Comparison of ENCODE assay signal across 13 mouse cellular contexts in the genomic region with DNA sequence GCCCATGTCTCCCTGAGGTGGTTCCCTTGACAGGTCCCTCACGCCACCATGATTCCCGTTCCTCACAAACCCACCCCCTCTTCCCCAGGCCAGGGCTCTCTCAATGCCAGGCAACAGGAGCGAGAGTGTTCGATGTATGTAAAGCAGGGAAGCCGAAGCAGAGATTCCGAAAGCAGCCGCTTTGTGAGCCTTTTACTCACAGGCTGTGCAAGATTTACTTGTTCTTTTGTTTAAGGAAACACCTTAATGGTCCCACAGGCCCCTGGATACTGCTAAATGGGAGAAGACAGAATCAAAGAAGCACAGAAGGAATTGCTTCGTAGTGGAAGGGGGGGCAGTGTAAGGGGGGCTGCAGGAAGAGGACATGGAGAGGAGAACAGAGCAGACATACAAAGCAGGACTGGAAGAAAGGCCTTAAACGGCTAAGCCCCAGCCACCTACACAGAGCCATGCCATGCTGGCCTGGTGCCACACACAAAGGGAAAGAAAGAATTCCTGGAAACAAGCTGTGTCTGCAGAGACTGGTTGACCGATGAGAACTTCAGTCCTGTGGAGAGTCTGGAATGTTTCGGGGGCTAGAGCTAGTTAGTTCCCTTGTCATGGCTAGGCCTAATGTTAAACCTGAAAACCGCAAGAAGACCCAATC.
DNase-seq lines count a peak whose midpoint lies in the region; ATAC-seq and TF ChIP-seq lines count a peak whose summit lies in the region.
"Had no signal": no experiment of that assay in that cellular context is flagged by ENCODE, and none has a peak within 500 bp of the region (broad histone marks: within the 10 kb centered on the region; RNA-seq: fewer than 3 reads in every experiment).

No protein-coding gene starts in this region.

- ATAC-seq in midbrain, embryonic 11.5 days (ENCODE audit: low FRiP score) = no peak
- ATAC-seq in hindbrain, postnatal 0 days = peak; percentile 55; the same call in 1 of the 2 replicates
- ATAC-seq in neural tube, embryonic 15.5 days (ENCODE audit: low FRiP score) = peak; percentile 35; the same call in 1 of the 2 replicates
- ATAC-seq in liver, postnatal 0 days = no peak
- ATAC-seq: inflammation-experienced regulatory T-cells, adult 6 months had no signal

- H3K36me3 ChIP-seq in midbrain, embryonic 10.5 days = no peaks in the 10 kb centered on the region
- no peaks in the 10 kb centered on the region for H3K36me3 ChIP-seq in midbrain, embryonic 11.5 days (ENCODE audit: control insufficient read depth, insufficient read depth, low read length)
- H3K36me3 ChIP-seq in forebrain, embryonic 10.5 days (replicated peaks) = no peaks in the 10 kb centered on the region
- no peaks in the 10 kb centered on the region for H3K36me3 ChIP-seq in hindbrain, postnatal 0 days (ENCODE audit: insufficient read depth, low read length)
- H3K36me3 ChIP-seq in neural tube, embryonic 15.5 days = no peaks in the 10 kb centered on the region
- H3K36me3 ChIP-seq in liver, postnatal 0 days (replicated peaks; ENCODE audit: insufficient read depth, low read length) = no peaks in the 10 kb centered on the region

- H3K9me3 ChIP-seq in midbrain, embryonic 10.5 days (replicated peaks) = no peaks in the 10 kb centered on the region
- no peaks in the 10 kb centered on the region for H3K9me3 ChIP-seq in midbrain, embryonic 11.5 days (ENCODE audit: control insufficient read depth, low read length)
- no peaks in the 10 kb centered on the region for H3K9me3 ChIP-seq in forebrain, embryonic 10.5 days
- H3K9me3 ChIP-seq in hindbrain, postnatal 0 days (ENCODE audit: low read length) = no peaks in the 10 kb centered on the region
- H3K9me3 ChIP-seq in neural tube, embryonic 15.5 days (replicated peaks) = no peaks in the 10 kb centered on the region
- H3K9me3 ChIP-seq in liver, postnatal 0 days (ENCODE audit: low read length) = no peaks in the 10 kb centered on the region

- 65% methylated on average over 12 of the region's 12 CpGs for WGBS in midbrain, embryonic 10.5 days
- WGBS in midbrain, embryonic 11.5 days = 65% methylated on average over 12 of the region's 12 CpGs
- 50% methylated on average over 12 of the region's 12 CpGs for WGBS in forebrain, embryonic 10.5 days
- 31% methylated on average over 12 of the region's 12 CpGs for WGBS in hindbrain, postnatal 0 days
- WGBS in neural tube, embryonic 15.5 days = 28% methylated on average over 12 of the region's 12 CpGs
- 76% methylated on average over 12 of the region's 12 CpGs for WGBS in liver, postnatal 0 days (ENCODE audit: insufficient replicate concordance)

- H3K27me3 ChIP-seq in midbrain, embryonic 10.5 days (ENCODE audit: low read depth, poor library complexity, severe bottlenecking) = 0 out of 2 replicates have a peak, but pooled peaks cover 5% of the 10 kb centered on the region
- no peaks in the 10 kb centered on the region for H3K27me3 ChIP-seq in midbrain, embryonic 11.5 days (ENCODE audit: control insufficient read depth, insufficient read depth, low read length)
- peaks cover 12% of the 10 kb centered on the region; the same call in 1 of the 2 replicates for H3K27me3 ChIP-seq in forebrain, embryonic 10.5 days (ENCODE audit: poor library complexity, severe bottlenecking)
- no peaks in the 10 kb centered on the region; the same call in 1 of the 2 replicates for H3K27me3 ChIP-seq in hindbrain, postnatal 0 days (ENCODE audit: insufficient read depth, low read length)
- no peaks in the 10 kb centered on the region for H3K27me3 ChIP-seq in neural tube, embryonic 15.5 days (replicated peaks)
- H3K27me3 ChIP-seq in liver, postnatal 0 days (ENCODE audit: insufficient read depth, low read length) = no peaks in the 10 kb centered on the region

- DNase-seq in midbrain, embryonic 10.5 days (ENCODE audit: low spot score) = no peak
- no peak for DNase-seq in midbrain, embryonic 11.5 days (ENCODE audit: low spot score, missing footprints)
- peak; percentile 26 for DNase-seq in forebrain, embryonic 10.5 days (ENCODE audit: extremely low spot score, low spot score)
- peak; percentile 42 for DNase-seq in hindbrain, postnatal 0 days (ENCODE audit: low spot score)
- DNase-seq in layer of hippocampus, postnatal 36 days = no peak
- DNase-seq in liver, postnatal 0 days = no peak
- DNase-seq: thymus, postnatal 14 days had no signal

- TF ChIP-seq EP300 in liver, postnatal 0 days (IDR thresholded peaks at IDR 0.05; ENCODE audit: low read depth) = no peak

- H3K27ac ChIP-seq in midbrain, embryonic 10.5 days (replicated peaks) = peak overlapping the region; percentile 39; the same call in 1 of the 2 replicates
- H3K27ac ChIP-seq in midbrain, embryonic 11.5 days (ENCODE audit: low read depth, low read length) = no peak overlapping the region
- H3K27ac ChIP-seq in forebrain, embryonic 10.5 days = peak overlapping the region; percentile 74
- H3K27ac ChIP-seq in hindbrain, postnatal 0 days = peak overlapping the region; percentile 45; the same call in 1 of the 2 replicates
- H3K27ac ChIP-seq in neural tube, embryonic 15.5 days (replicated peaks) = peak overlapping the region; percentile 33; the same call in 1 of the 2 replicates
- H3K27ac ChIP-seq in liver, postnatal 0 days (ENCODE audit: low read depth) = no peak overlapping the region
- H3K27ac ChIP-seq: heart, adult 2 months; layer of hippocampus, adult 2 months; liver, embryonic 14.5 days had no signal

- TF ChIP-seq CTCF in hindbrain, postnatal 0 days (IDR thresholded peaks at IDR 0.05; ENCODE audit: low read depth) = no peak
- no peak for TF ChIP-seq CTCF in liver, postnatal 0 days (IDR thresholded peaks at IDR 0.05; ENCODE audit: low read depth)

- H3K4me1 ChIP-seq in midbrain, embryonic 10.5 days = peaks cover 26% of the 10 kb centered on the region
- peaks cover 9% of the 10 kb centered on the region for H3K4me1 ChIP-seq in midbrain, embryonic 11.5 days (ENCODE audit: control insufficient read depth, insufficient read depth, low read length)
- H3K4me1 ChIP-seq in forebrain, embryonic 10.5 days = peaks cover 31% of the 10 kb centered on the region
- peaks cover 16% of the 10 kb centered on the region; the same call in 1 of the 2 replicates for H3K4me1 ChIP-seq in hindbrain, postnatal 0 days (ENCODE audit: insufficient read depth, low read length)
- H3K4me1 ChIP-seq in neural tube, embryonic 15.5 days = peaks cover 21% of the 10 kb centered on the region
- H3K4me1 ChIP-seq in liver, postnatal 0 days (ENCODE audit: insufficient read depth) = no peaks in the 10 kb centered on the region

- H3K9ac ChIP-seq in midbrain, embryonic 11.5 days (ENCODE audit: low read length) = no peak overlapping the region
- H3K9ac ChIP-seq in hindbrain, postnatal 0 days (replicated peaks; ENCODE audit: low read length) = 0 out of 2 replicates have a peak overlapping the region, but pooled peaks have one; percentile 9
- no peak overlapping the region for H3K9ac ChIP-seq in neural tube, embryonic 15.5 days (replicated peaks)
- no peak overlapping the region for H3K9ac ChIP-seq in liver, postnatal 0 days (replicated peaks)
- H3K9ac ChIP-seq: liver, embryonic 14.5 days had no signal

- H3K4me3 ChIP-seq in midbrain, embryonic 10.5 days = no peak overlapping the region
- H3K4me3 ChIP-seq in midbrain, embryonic 11.5 days (ENCODE audit: low read depth, low read length) = no peak overlapping the region
- no peak overlapping the region for H3K4me3 ChIP-seq in forebrain, embryonic 10.5 days
- H3K4me3 ChIP-seq in hindbrain, postnatal 0 days (ENCODE audit: low read length) = no peak overlapping the region
- no peak overlapping the region for H3K4me3 ChIP-seq in neural tube, embryonic 15.5 days (replicated peaks)
- H3K4me3 ChIP-seq in liver, postnatal 0 days (ENCODE audit: low read depth, low read length) = no peak overlapping the region
- H3K4me3 ChIP-seq: erythroblast, embryonic 14.5 days; heart, adult 2 months; layer of hippocampus, adult 2 months had no signal

- H3K4me2 ChIP-seq in midbrain, embryonic 11.5 days = no peak overlapping the region
- no peak overlapping the region for H3K4me2 ChIP-seq in hindbrain, postnatal 0 days (ENCODE audit: low read depth, low read length)
- no peak overlapping the region for H3K4me2 ChIP-seq in neural tube, embryonic 15.5 days
- no peak overlapping the region for H3K4me2 ChIP-seq in liver, postnatal 0 days (ENCODE audit: low read depth, low read length)

Comparison
In these comparisons a context has a peak if more than half of its experiments do, and no peak if none do; other contexts are left out.
1. H3K27ac ChIP-seq: peak in midbrain, embryonic 10.5 days (single experiment), forebrain, embryonic 10.5 days (single experiment), hindbrain, postnatal 0 days (single experiment) and neural tube, embryonic 15.5 days (single experiment); none in midbrain, embryonic 11.5 days (single experiment) and liver, postnatal 0 days (single experiment).
2. DNase-seq: peak in forebrain, embryonic 10.5 days (single experiment) and hindbrain, postnatal 0 days (single experiment); none in midbrain, embryonic 10.5 days (single experiment), midbrain, embryonic 11.5 days (single experiment), layer of hippocampus, postnatal 36 days (0 of 2) and liver, postnatal 0 days (single experiment).
3. ATAC-seq: peak in hindbrain, postnatal 0 days (single experiment) and neural tube, embryonic 15.5 days (single experiment); none in midbrain, embryonic 11.5 days (single experiment) and liver, postnatal 0 days (single experiment).